Mouse (Mus musculus): ENCODE results near the gene Rxrb. TPM values are rescaled to one million over a fixed set of nuclear protein-coding genes. Genes with fewer than 3 reads are reported as not detected.
A peak's percentile ranks its signal among the peaks of the same experiment; 100 is the strongest.

Gene Rxrb
- polyA plus RNA-seq, 2 experiments: 6.0 to 16.5 TPM

DNA sequence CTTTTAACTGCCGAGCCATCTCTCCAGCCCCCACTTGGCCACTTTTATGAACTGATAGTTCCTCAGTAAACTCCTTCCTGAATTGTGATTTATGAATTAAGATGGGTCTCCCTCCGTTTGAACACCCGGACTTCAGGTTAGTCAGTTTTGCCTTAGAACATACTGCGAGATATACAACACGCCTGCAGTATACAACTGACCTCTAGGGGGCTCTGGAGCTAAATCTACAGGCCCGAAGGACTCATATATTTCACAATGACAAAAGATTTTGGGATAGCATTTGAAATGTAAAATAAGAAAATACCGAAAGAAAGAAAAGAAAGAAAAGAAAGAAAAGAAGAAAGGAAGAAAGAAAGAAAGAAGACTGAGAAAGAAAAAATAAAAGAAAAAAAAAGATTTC, 43.7 kb downstream of the Rxrb start:
- no peak overlapping the region for H3K27ac ChIP-seq
- no peak overlapping the region for H3K9ac ChIP-seq (replicated peaks)
- ATAC-seq (ENCODE audit: insufficient read depth) (no peak), DNase-seq (ENCODE audit: low read depth in 3 of 3, low spot score in 3 of 3) (peak; percentile 25 to 48 (median 45))
- WGBS (ENCODE audit: insufficient replicate concordance): 25% methylated on average over 7 of the region's 7 CpGs
- no peak overlapping the region for H3K4me3 ChIP-seq (ENCODE audit: insufficient read depth in 1 of 2, low read depth in 2 of 2, low read length in 2 of 2)
- no peak overlapping the region for H3K4me2 ChIP-seq (ENCODE audit: low read depth)
- H3K9me3 ChIP-seq (ENCODE audit: control insufficient read depth, low read length): no peaks in the 10 kb centered on the region
- no peaks in the 10 kb centered on the region for H3K36me3 ChIP-seq (replicated peaks; ENCODE audit: control insufficient read depth, insufficient read depth, low read depth)
- no peaks in the 10 kb centered on the region for H3K4me1 ChIP-seq (replicated peaks; ENCODE audit: control insufficient read depth in 2 of 2, insufficient read depth in 2 of 2, low read length in 1 of 2)
- peak; percentile 68 for TF ChIP-seq CTCF (IDR thresholded peaks at IDR 0.05; ENCODE audit: low read depth)
- TF ChIP-seq EP300 (IDR thresholded peaks at IDR 0.05; ENCODE audit: low read depth): no peak
- H3K27me3 ChIP-seq (ENCODE audit: control insufficient read depth, insufficient read depth, low read length): peaks cover 17% of the 10 kb centered on the region

DNA sequence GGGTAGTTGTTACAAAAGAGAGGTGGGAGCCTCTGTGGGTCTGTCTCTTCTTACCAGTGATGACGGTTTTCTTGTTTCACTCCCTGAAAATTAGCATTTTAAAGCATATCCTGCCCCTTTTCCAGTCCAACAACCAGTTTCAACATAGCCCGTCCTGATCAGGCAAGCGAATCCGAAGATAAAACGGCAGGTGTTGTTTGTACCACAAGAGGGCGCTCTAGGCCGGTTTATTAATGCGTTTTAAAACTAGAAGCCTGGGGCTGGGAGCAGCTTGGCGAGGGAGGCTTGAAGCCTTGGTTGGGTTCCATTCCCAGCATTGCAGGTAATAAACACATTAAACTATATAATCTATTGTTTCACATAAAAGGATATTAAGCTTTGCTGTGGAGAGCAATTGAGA, 45.9 kb downstream of the Rxrb start:
- H3K4me1 ChIP-seq (replicated peaks; ENCODE audit: control insufficient read depth in 2 of 2, insufficient read depth in 2 of 2, low read length in 1 of 2): no peaks in the 10 kb centered on the region
- under 1% methylated on average over 9 of the region's 9 CpGs for WGBS (ENCODE audit: insufficient replicate concordance)
- no peak overlapping the region for H3K4me3 ChIP-seq (ENCODE audit: insufficient read depth in 1 of 2, low read depth in 2 of 2, low read length in 2 of 2)
- ATAC-seq (ENCODE audit: insufficient read depth): no peak
- H3K4me2 ChIP-seq (ENCODE audit: low read depth): no peak overlapping the region
- no peak overlapping the region for H3K27ac ChIP-seq
- DNase-seq (ENCODE audit: low read depth in 3 of 3, low spot score in 3 of 3): peak; percentile 45 to 52 (median 47)
- H3K9me3 ChIP-seq (ENCODE audit: control insufficient read depth, low read length): no peaks in the 10 kb centered on the region
- no peak for TF ChIP-seq EP300 (IDR thresholded peaks at IDR 0.05; ENCODE audit: low read depth)
- peak; percentile 83 for TF ChIP-seq CTCF (IDR thresholded peaks at IDR 0.05; ENCODE audit: low read depth)
- no peaks in the 10 kb centered on the region for H3K36me3 ChIP-seq (replicated peaks; ENCODE audit: control insufficient read depth, insufficient read depth, low read depth)
- no peak overlapping the region for H3K9ac ChIP-seq (replicated peaks)
- peaks cover 17% of the 10 kb centered on the region for H3K27me3 ChIP-seq (ENCODE audit: control insufficient read depth, insufficient read depth, low read length)

DNA sequence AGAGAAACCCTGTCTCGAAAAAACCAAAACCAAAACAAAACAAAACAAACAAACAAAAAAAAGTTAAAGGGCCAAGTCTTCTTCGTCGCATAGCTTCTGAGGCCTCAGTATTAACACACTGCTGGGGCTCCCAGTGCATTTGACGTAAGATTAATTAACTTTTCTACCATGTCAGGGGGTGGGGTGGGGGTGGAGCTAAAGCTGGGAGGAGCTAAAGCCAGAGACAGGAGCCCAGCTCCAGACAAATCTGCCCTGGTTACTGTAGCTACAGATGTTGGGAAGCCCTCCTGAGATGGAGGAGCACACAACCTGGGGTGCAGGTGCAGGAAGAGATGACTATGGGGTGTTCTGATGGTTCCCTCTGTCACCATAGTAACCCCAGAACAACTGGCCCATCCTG, 46.5 kb downstream of the Rxrb start:
- no peaks in the 10 kb centered on the region for H3K9me3 ChIP-seq (ENCODE audit: control insufficient read depth, low read length)
- H3K4me1 ChIP-seq (replicated peaks; ENCODE audit: control insufficient read depth in 2 of 2, insufficient read depth in 2 of 2, low read length in 1 of 2): no peaks in the 10 kb centered on the region
- DNase-seq (ENCODE audit: low read depth in 3 of 3, low spot score in 3 of 3) (no peak), ATAC-seq (ENCODE audit: insufficient read depth) (no peak)
- TF ChIP-seq CTCF (IDR thresholded peaks at IDR 0.05; ENCODE audit: low read depth): no peak
- no peak for TF ChIP-seq EP300 (IDR thresholded peaks at IDR 0.05; ENCODE audit: low read depth)
- H3K27me3 ChIP-seq (ENCODE audit: control insufficient read depth, insufficient read depth, low read length): peaks cover 17% of the 10 kb centered on the region
- no peaks in the 10 kb centered on the region for H3K36me3 ChIP-seq (replicated peaks; ENCODE audit: control insufficient read depth, insufficient read depth, low read depth)
- 45% methylated on average over 4 of the region's 4 CpGs for WGBS (ENCODE audit: insufficient replicate concordance)
- no peak overlapping the region for H3K4me2 ChIP-seq (ENCODE audit: low read depth)
- H3K27ac ChIP-seq: no peak overlapping the region
- H3K9ac ChIP-seq (replicated peaks): no peak overlapping the region
- no peak overlapping the region for H3K4me3 ChIP-seq (ENCODE audit: insufficient read depth in 1 of 2, low read depth in 2 of 2, low read length in 2 of 2)

DNA sequence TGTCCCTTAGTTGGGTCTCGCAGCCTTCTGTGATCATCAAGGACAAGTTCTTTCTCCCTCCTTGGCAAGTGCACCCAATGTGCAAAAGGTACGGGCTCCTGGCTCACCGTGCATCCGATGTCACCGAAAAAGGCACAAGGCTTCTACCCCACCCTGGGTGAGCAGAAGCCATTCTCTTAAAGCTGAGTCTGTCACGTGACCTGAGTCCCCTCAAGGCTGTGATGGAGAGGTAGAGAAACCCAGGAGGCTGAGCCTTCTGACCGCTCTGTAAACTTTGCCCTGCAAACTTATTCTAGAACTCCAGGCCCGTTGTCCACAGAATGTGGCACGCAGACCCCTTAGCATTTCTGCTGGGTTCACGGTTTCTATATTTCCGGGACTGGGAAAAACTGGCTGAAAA, 47.4 kb downstream of the Rxrb start:
- ATAC-seq (ENCODE audit: insufficient read depth): no peak
- Histone ChIP-seq H3K27ac (no peak overlapping the region), H3K27me3 (ENCODE audit: control insufficient read depth, insufficient read depth, low read length) (peaks cover 17% of the 10 kb centered on the region), H3K4me2 (ENCODE audit: low read depth) (no peak overlapping the region), H3K36me3 (replicated peaks; ENCODE audit: control insufficient read depth, insufficient read depth, low read depth) (no peaks in the 10 kb centered on the region), H3K9ac (replicated peaks) (no peak overlapping the region), H3K4me3 (ENCODE audit: insufficient read depth in 1 of 2, low read depth in 2 of 2, low read length in 2 of 2) (no peak overlapping the region), H3K4me1 (replicated peaks; ENCODE audit: control insufficient read depth in 2 of 2, insufficient read depth in 2 of 2, low read length in 1 of 2) (no peaks in the 10 kb centered on the region), H3K9me3 (ENCODE audit: control insufficient read depth, low read length) (no peaks in the 10 kb centered on the region)
- TF ChIP-seq CTCF (IDR thresholded peaks at IDR 0.05; ENCODE audit: low read depth) (no peak), EP300 (IDR thresholded peaks at IDR 0.05; ENCODE audit: low read depth) (no peak)
- WGBS (ENCODE audit: insufficient replicate concordance): 77% methylated on average over 11 of the region's 11 CpGs
- no peak for DNase-seq (ENCODE audit: low read depth in 3 of 3, low spot score in 3 of 3)

DNA sequence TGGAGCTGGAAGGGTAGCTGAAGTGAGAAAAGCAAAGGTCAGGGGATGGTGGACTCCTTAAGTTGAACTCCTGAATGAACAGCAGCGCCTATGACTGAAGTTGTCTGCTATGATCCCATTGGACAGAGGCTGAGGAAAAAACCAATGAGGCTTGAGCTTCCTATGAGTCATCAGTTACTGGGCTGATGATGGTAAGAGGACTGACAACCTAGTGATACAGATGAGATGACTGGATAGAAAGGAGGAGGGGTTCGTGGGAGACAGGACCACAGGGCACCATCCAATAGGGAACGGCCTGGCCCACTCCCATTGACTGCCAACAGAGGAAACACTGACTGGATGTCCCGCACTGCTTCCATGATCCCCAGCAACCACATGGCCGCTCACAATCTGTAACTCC, 48.0 kb downstream of the Rxrb start:
- Histone ChIP-seq H3K9me3 (ENCODE audit: control insufficient read depth, low read length) (no peaks in the 10 kb centered on the region), H3K36me3 (replicated peaks; ENCODE audit: control insufficient read depth, insufficient read depth, low read depth) (no peaks in the 10 kb centered on the region), H3K9ac (replicated peaks) (no peak overlapping the region), H3K4me1 (replicated peaks; ENCODE audit: control insufficient read depth in 2 of 2, insufficient read depth in 2 of 2, low read length in 1 of 2) (no peaks in the 10 kb centered on the region), H3K4me3 (ENCODE audit: insufficient read depth in 1 of 2, low read depth in 2 of 2, low read length in 2 of 2) (no peak overlapping the region), H3K4me2 (ENCODE audit: low read depth) (no peak overlapping the region), H3K27ac (no peak overlapping the region), H3K27me3 (ENCODE audit: control insufficient read depth, insufficient read depth, low read length) (peaks cover 17% of the 10 kb centered on the region)
- 30% methylated on average over 5 of the region's 5 CpGs for WGBS (ENCODE audit: insufficient replicate concordance)
- ATAC-seq (ENCODE audit: insufficient read depth) (no peak), DNase-seq (ENCODE audit: low read depth in 3 of 3, low spot score in 3 of 3) (peak in 2 of 3 experiments; percentile 20 to 43)
- TF ChIP-seq CTCF (IDR thresholded peaks at IDR 0.05; ENCODE audit: low read depth): no peak
- no peak for TF ChIP-seq EP300 (IDR thresholded peaks at IDR 0.05; ENCODE audit: low read depth)

All from liver, embryonic 14.5 days (tissue).